Mouse (Mus musculus): ENCODE measurements around the gene Ndrg2.

Gene Ndrg2

GRCm38 (mm10) chr14:51912391-51913061 is 1.4 kb downstream of the Ndrg2 start:
- no peak for DNase-seq

- no peak for DNase-seq
Observed at GRCm38 (mm10) chr14:51911301-51911700, 2.7 kb downstream of the Ndrg2 start.

- no peak for DNase-seq
Observed at GRCm38 (mm10) chr14:51906102-51906501, 7.9 kb downstream of the Ndrg2 start.

- no peak for DNase-seq
Observed at GRCm38 (mm10) chr14:51904706-51905105, 9.3 kb downstream of the Ndrg2 start.

GRCm38 (mm10) chr14:51903782-51904181 is 10.2 kb downstream of the Ndrg2 start:
- no peak for DNase-seq

- DNase-seq: peak; percentile 85
Observed at GRCm38 (mm10) chr14:51902806-51903710, 10.9 kb downstream of the Ndrg2 start.

- no peak for DNase-seq
Observed at GRCm38 (mm10) chr14:51899351-51899750, 14.6 kb downstream of the Ndrg2 start.

GRCm38 (mm10) chr14:51896539-51897170 is 17.3 kb downstream of the Ndrg2 start:
- peak in 1 of 2 experiments; percentile 18 for DNase-seq

- DNase-seq: peak; percentile 25 to 49
Observed at GRCm38 (mm10) chr14:51896019-51896418, 17.9 kb downstream of the Ndrg2 start.

- no peak for DNase-seq
Observed at GRCm38 (mm10) chr14:51895071-51895470, 18.9 kb downstream of the Ndrg2 start.

- no peak for DNase-seq
Observed at GRCm38 (mm10) chr14:51893809-51894208, 20.1 kb downstream of the Ndrg2 start.

- no peak for DNase-seq
Observed at GRCm38 (mm10) chr14:51893094-51893794, 20.7 kb downstream of the Ndrg2 start.

GRCm38 (mm10) chr14:51892191-51892939 is 21.6 kb downstream of the Ndrg2 start, which contains the start of gene Slc39a2:
Slc39a2 (plus strand) TSS chr14:51892889.
- DNase-seq: no peak

- no peak for DNase-seq
Observed at GRCm38 (mm10) chr14:51889833-51890232, 24.1 kb downstream of the Ndrg2 start.

- no peak for DNase-seq
Observed at GRCm38 (mm10) chr14:51886051-51886450, 27.9 kb downstream of the Ndrg2 start.

GRCm38 (mm10) chr14:51884598-51885331 is 29.2 kb downstream of the Ndrg2 start, which contains the start of gene Mettl17:
Mettl17 (plus strand) TSS chr14:51884842.
- DNase-seq: peak; percentile 88 to 90

GRCm38 (mm10) chr14:51884031-51884544 is 29.9 kb downstream of the Ndrg2 start:
- no peak for DNase-seq

- DNase-seq: peak; percentile 46 to 61
Observed at GRCm38 (mm10) chr14:51883527-51884030, 30.4 kb downstream of the Ndrg2 start.

- DNase-seq: no peak
Observed at GRCm38 (mm10) chr14:51877517-51877916, 36.4 kb downstream of the Ndrg2 start.

- no peak for DNase-seq
Observed at GRCm38 (mm10) chr14:51871741-51872140, 42.2 kb downstream of the Ndrg2 start.

- no peak for DNase-seq
Observed at GRCm38 (mm10) chr14:51870756-51871155, 43.2 kb downstream of the Ndrg2 start.
